Mouse (Mus musculus): ENCODE results near the gene Ropn1l.

The Ropn1l gene

DNA sequence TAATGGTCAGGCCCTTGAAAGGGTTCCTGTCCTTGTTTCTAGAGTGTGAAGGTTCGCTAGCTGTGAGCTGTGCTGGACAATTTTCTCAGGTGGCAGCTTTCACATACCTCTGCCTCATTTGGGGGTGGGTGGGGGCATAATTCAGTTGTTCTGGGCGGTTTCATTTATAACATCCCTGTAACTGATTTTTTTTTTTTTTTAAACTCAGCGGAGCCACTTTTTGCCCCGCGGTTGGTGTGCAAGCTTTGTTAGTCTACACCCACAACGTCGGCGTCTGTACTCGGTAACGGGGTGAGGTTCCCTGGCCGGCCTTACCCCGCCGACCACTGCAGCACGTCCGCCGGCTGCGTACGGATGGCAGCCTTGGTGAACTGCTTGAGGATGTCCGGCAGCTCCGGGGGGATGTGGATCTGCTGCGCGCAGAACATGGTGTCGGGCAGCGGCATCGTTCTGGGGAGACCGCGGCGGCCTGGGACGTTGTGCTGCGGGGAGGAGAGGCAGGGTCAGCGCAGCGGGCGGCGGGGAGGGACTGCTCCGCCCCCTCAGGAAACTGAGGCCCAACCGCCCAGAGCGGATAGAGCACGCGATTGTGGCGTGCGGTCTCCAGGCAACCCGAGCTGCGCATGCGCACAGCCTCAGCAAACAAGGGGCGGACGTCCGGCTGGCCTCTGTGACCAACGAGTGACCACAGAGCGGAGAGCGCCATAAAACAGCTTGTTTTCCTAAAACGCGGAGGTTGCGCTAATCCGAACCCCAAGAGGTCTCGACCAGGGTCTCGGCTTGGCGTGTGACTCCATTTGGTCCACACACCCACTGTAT, at the start of gene Ropn1l:
Gene Ropn1l (minus strand): TSS at position 640 of the 819 bp plus-strand sequence.
- DNase-seq (ENCODE audit: low spot score in 2 of 2): peak; percentile 74 to 86

DNA sequence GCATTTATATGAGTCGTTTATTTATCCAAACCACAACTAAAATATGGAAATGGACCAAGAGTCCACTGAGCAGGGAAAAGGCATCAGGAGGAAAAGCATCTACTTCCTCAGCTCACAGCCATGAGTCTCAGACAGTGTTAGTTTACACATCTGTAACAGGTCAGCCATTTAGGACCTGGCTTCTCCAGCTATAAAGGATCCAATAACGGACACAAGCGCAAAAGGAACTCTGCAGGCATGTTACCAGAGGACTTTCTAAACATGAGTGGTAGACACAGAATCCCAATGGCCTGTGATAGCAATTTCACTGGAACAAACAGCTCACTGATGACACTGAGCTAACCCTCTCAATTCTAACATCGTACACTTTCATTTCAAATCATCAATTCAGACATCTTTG, 49.5 kb upstream of the Ropn1l start:
- no peak for DNase-seq (ENCODE audit: low spot score in 2 of 2)

DNA sequence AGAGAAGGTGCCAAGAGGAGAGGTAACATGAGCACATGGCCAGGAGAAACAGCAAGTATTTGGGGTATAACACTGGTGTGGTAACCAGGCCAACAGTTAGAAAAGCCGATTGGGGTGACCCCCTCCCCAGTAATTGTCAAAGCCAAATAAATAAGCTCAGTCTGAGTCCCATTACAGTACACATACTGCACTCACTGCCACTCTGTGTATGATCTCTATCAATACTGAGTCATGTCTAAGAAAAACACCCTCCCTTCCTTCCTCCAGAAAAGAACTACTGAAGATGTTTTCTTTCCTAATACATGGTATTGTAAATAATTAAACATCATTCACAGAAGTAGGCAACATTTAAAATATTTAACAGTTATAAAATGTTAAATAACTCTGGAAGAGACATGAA, 48.8 kb upstream of the Ropn1l start:
- no peak for DNase-seq (ENCODE audit: low spot score in 2 of 2)

DNA sequence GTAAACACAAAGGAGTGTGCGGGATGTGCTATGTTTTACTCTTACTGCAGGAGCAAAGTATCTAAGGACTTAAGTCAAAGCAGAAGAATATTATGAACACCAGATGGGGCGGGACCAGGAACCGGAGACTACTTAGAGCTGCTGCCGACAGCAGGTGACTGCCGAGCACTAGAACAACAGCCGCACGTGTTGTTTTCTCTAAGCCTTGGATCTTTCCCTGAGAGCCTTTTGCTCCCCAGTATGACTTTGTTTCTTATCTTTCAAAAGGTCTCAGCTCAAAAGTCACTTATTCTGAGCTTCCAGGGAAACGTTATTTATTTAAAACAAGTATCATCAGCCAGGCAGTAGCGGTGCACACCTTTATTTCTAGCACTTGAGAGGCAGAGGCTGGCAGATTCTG, 41.3 kb upstream of the Ropn1l start:
- DNase-seq (ENCODE audit: low spot score in 2 of 2): no peak

DNA sequence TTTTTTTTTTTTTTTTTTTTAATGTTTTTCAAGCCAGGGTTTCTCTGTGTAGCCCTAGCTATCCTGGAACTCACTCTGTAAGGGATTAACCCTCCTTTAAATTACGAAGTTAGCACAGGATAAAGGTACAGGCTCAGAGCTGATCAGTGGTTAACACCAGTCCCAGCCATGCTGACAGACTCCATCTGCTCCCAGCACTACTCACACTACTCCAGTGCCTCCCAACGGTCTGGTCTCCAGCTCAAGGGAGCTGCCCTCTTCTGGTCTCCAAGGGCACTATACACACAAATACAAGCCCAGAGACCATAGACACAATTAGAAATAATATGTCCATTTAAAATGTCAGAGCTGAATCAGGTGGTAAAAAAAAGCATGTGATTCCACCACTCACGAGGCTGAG, 40.8 kb upstream of the Ropn1l start:
- no peak for DNase-seq (ENCODE audit: low spot score in 2 of 2)

DNA sequence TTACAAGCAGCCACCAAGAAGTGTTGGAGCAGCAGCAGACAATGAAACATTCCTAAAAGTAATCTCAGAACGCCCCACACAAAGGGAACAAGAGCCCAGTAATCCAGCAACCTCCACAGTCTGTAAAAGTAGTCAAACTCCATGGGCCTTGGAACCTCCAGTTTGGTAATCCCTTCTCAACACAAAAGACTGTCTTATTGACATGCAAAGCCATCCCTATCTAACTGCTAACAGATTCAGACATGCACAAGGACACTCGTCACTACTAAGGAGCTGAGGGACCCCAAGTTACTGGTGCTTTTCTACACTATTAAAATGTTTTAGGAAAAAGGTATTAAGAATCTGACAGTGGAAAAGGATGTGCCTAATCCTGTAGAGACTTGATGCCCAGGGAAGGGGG, 33.9 kb upstream of the Ropn1l start:
- DNase-seq (ENCODE audit: low spot score in 2 of 2): no peak

DNA sequence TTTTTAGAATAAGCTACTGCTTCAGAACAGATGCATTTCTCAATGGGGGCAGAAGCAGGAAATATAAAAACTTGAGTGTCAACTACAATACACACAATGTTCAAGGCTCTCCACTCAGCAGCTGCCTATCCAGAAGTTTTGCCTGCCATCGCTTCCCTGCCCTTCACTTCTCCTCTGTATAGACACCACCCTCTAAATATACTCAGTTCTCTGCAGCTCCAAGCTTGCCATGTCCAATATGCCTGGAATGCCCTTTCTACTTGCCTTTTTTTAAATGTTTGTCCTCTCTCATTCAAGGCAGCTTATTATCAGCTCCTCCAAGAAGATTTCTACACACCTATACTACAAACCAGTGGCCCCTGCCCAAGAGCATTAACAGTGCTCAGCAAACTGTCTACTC, 23.1 kb upstream of the Ropn1l start:
- no peak for DNase-seq (ENCODE audit: low spot score in 2 of 2)

DNA sequence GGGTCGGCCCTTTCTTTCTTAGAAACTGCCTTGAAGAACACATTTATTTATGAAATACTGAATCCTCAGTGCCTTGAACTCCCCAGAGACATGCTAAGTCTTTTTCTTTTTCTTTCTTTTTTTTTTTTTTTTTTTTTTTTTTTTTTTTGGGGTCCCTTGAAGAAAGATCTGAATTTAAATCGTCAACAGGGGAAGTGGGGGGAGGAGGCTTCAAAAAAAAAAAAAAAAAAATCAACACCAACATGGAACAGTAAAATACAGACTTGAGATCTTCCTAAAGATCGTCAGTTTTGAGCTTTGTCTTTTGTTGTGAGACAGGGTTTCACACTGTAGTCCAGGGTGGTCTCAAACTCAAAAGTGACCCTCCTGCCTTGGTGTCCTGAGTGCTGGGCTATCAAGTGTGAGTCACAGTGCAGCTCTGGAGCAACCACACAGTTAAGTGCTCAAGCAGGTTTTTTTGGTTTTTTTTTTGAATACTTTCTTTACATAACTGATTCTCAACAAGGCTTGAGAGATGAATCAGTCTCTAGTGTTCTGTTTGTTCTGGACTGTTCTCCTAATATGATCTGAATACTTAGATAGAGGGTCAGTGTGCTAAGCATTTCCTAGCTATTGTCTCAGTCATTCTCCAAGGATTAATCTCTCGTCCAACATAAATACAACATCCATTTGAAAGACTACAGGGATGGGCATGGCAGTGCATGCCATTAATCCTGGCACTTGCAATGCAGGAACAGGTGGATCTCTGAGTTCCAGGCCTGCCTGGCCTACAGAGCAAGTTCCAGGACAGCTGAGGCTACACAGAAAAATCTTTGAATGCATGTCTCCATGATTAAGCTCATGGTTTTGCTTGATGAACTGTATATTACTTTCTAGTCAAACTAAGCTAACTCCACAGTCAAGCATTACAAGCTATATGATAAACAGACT, 19.4 kb upstream of the Ropn1l start:
- DNase-seq (ENCODE audit: low spot score in 2 of 2): no peak

DNA sequence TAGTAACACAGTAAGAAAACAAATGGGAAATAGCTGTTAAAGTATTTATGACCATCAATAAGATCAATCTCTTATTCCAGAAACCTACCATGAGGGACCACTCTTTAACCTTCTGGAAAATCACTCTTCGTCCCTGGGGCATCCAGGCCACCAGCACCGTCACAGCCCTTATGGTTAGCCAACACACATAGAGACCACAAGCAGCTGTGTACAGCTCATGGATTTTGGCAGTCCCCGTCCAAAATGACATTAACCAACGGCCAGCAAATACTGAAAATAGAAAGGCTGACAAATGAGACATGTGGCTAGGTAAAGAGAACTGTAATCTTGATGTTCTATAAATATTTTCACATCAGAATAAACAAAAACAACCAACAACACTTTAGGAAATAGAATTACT, 18.0 kb upstream of the Ropn1l start:
- no peak for DNase-seq (ENCODE audit: low spot score in 2 of 2)

DNA sequence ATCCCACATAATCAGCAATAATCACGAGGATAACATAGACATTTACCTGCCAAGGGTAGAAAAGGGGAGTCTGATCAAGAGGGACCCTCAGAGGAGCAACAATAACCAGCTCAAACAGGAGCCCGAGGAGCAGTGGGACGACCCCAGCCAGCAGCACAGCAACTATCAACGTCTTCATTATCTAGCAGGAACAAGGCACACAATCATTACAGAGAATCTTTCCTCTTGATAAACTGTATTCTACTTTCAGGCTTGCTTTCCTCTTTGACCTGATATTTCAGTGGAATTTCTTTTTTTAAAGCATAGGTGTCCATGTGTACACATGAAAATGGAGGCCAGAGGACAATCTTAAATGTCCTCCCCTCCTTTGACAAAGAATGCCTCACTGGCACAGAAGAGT, 16.0 kb upstream of the Ropn1l start:
- no peak for DNase-seq (ENCODE audit: low spot score in 2 of 2)

DNA sequence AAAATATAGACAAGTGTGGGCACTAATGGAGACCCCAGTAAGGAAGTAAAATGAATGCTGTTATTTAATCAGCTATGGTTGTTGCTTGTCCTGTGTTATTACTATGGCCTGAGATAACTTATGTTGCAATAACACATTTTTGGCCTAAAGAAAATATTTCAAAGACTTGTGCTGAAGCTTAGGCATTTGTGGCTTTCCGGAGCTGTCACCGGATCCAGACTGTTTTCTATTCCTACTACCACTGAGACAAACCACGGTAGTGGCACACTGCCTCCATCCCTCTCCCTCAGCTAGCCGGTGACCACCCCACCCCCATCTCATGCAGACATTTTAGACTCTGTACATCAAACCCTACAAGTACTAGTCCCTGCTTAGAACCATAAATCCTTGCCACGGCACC, 15.3 kb upstream of the Ropn1l start:
- no peak for DNase-seq (ENCODE audit: low spot score in 2 of 2)

DNA sequence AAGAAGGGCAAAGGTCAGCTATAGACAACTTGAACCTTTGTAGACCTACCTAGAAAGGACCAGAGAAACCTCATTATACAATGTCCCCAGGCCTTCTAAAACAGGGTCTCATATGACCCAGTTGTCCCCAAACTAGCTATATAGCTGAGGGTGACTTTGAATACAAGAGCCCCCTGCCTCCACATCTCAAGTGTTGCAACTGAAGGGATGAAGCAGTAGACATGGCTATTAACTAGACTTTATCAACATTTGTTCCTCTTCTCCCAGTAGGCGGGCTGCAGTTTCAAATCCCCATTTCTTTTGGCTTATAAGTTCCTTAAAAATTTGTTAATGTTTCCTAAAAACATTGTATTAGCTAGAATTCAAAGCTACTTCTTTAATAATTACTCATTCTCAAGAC, 13.2 kb upstream of the Ropn1l start:
- DNase-seq (ENCODE audit: low spot score in 2 of 2): no peak

DNA sequence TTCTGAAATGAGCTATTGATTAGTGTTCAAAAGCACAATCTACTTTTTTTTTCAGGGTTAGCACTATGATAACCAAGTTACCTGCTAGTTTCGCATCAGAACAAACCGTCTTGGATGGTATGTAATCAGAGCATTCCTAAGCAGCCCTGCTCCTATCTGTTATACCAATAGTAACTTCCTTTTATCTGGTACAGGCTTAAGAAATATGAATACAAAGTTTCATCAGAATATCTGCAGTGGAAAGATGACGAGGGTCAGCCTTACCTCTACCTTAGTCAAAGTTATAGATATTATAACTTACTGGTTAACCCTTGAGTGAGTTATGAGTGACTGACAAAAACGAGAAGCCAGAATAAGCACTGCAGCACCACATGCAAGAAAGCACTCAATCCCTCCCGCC, 12.8 kb upstream of the Ropn1l start:
- no peak for DNase-seq (ENCODE audit: low spot score in 2 of 2)

DNA sequence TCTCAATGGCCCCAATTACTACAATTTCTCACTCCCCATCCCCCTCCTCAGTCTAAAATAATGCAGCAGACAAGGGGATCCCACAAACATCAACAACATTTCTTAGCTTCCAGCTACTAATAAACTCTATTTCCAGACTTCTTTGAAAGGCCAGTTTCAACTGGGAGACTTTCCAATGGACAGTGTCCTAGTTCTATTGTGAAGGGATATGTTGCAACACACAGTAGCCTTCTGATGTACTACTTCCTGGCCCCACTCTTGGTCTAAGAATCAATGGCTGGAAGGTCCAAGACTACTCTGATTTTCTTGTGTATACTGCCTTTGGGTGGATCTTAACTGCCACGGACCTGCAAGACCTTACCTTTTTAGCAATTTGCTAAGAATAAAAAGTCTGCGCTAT, 12.3 kb upstream of the Ropn1l start:
- no peak for DNase-seq (ENCODE audit: low spot score in 2 of 2)

DNA sequence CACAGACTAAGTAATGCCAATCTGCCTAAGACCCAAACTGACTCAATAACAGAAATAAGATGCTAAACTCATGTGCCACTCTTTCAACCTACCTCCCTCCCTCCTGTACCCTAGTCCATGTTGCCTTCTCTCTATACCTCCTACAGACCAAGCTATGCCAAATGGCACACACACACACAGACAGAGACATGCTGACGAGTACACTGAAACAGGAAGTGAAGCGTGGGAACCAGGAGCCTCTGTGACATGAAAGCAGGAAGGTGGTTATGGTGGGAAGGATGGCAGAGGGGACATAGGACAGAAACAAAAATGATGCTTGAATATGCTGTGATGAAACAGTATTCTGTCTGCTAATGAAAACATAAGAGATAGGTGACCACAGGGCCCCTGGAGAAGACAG, 7.0 kb upstream of the Ropn1l start:
- DNase-seq (ENCODE audit: low spot score in 2 of 2): no peak

DNA sequence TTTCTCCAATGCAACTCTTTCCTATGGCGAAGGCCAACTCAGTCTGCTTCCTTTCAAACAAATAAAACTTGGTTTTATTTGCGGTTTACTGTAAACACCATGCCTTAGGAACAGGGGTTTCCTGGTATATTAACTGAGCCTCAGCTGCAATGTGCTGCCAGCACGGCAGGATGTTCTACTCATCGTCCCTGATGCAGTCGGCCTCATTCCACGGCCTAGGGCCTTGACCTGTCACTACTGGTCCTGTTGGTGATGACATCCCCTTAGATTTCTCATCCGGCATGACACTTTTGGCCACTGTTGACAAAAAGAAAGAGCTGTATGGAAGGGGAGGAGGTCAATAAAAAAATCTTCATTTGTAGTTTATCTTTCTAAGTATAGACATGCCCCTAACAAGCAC, 4.5 kb upstream of the Ropn1l start:
- no peak for DNase-seq (ENCODE audit: low spot score in 2 of 2)

DNA sequence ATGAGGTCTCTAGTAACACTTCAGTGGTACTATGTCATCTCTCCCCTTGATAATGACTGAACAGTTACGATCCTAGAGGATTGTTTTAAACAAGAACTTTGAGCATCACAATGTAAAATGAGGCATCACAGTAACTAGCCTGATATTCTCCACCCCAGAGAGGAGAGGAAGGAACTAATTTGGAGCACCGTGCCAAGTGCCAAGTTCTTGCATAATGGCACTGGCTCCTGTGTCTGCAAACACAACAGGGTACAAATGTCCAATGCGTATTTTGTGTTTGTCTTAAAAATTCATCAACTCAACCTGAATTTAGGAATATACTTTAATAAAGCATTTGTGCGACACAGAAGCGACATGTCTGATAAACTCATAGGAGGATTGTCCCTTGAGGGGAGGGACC, 2.8 kb upstream of the Ropn1l start:
- DNase-seq (ENCODE audit: low spot score in 2 of 2): no peak

DNA sequence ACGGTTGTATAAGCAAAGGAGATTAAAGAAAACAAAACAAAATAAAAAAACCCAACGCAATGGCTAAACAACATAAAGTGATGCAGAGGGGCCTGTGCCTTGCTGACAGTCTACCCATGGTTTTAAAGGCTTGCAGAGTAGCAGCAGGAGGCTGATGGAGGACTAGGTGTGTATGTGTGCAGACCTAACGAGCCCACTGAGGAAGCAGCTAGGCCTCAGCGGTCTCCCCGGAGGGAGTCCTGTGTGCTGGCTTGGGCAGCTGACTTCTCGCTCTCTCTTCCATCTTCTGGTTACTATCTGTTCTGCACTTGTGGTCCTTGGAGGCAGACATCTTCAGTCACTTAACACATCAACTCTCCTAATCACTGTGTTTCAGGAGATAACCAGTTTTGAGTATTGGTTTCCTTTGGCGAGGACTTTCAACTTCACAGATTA, 1.3 kb upstream of the Ropn1l start:
- DNase-seq (ENCODE audit: low spot score in 2 of 2): no peak

DNA sequence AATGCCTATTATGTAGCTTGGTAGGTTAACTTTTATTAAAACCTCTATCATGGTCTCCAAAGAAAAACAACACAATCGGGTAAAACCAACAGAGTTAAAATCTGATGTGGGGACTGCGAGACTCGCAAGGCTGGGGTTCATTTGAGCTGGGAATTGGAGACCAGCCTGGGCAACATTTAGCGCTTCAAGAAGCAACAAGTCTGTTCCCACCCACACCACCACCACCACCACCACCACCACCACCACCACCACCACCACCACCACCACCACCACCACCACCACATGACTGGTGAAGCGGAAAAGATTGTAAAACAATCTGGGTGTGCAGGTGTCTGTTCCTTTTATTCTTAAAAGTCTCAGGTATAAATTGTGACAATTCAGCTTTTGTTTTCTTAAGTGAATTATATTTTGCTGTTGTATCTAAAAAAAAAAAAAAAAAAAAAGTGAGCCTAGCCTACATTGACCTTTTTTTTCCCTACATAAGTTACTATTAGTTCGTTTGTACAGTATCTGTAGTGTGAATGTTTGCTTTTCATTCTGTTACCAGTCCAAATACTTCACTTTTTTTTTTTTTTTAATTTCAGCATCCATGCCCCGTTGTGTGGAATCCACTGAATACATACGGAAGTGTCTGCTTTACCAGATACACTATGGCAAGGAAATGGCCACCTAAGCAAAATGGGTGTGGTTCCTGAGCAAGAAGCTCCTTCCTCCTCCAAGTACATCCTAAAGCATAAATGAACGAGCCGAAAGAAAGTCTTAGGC, 741 bp upstream of the Ropn1l start:
- DNase-seq (ENCODE audit: low spot score in 2 of 2): no peak

DNA sequence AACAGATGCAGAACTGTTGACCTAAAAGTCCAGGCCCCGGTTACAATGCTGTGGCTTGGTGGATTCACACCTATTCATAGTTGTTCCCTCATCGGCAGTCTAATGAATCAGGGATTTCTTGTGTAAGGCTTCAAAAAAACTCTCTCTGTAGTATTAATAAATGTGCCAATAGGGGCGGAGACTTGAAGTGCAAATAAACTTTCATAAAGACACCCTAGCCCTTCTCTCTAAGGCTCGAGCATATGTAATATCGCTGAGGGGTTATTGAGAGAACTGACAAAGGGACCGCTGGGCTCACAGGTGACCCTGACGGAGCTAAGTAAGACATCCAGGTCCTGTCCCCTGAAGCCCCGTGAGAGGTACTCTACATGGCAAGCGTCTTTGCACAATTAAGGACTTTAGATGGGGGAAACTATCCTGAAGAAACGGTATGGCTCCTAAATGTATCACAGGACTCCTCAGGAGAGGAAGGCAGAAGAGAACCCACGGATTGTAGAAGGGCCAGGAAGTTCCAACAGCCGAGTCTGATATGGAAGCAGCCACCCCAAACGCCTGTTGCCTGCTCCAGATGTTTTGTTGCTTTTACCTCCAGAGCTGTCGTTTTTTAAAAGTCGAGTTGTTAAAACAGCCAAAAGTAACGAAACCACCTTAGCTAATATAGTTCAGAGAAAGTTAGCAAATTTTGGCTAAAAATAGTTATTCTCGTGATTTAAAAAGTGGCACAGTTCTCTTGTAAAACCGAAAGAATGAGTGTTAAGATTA, 1.0 kb downstream of the Ropn1l start:
- DNase-seq (ENCODE audit: low spot score in 2 of 2): no peak

DNA sequence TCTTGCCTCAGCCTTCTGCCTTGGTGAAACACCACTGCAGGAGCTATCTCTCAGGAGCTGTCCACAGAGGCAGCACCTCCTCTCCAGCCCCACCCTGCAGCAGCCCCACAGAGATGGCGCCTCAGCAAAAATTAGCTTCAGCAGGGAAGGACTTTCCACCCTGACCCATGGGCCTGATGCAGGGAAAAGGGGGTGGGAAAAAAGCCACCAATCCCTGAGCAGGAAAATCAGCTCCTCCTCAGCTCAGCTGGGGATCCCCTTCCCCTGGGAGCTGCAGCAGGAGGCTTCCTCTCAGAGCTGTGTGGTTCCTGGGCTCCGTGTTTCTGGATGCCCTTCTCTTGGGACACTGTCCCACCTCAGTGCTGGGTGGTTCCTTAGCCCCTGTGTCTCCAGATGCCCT, 3.8 kb downstream of the Ropn1l start:
- no peak for DNase-seq (ENCODE audit: low spot score in 2 of 2)
